Mouse (Mus musculus): Measurements from ENCODE around the gene Fam71a. TPM values are rescaled to one million over a fixed set of nuclear protein-coding genes. Genes with fewer than 3 reads are reported as not detected.

The Fam71a gene
- polyA plus RNA-seq, 1 experiment from 2014 or later = not detected

- H3K9ac ChIP-seq = no peak overlapping the region
- 62% methylated on average over 6 of the region's 6 CpGs for WGBS (ENCODE audit: insufficient replicate concordance)
- no peak overlapping the region for H3K4me3 ChIP-seq
- H3K4me1 ChIP-seq = no peaks in the 10 kb centered on the region
- no peaks in the 10 kb centered on the region for H3K9me3 ChIP-seq (replicated peaks)
- no peak overlapping the region for H3K27ac ChIP-seq
- no peaks in the 10 kb centered on the region for H3K36me3 ChIP-seq
- H3K27me3 ChIP-seq (replicated peaks) = peaks cover 63% of the 10 kb centered on the region
- H3K4me2 ChIP-seq = no peak overlapping the region
- no peak for ATAC-seq
These were observed 27.6 kb upstream of the Fam71a start for GRCm38 (mm10) chr1:191192213-191192612.

- H3K27ac ChIP-seq = no peak overlapping the region
- no peak overlapping the region for H3K9ac ChIP-seq
- no peaks in the 10 kb centered on the region for H3K36me3 ChIP-seq
- H3K9me3 ChIP-seq (replicated peaks) = no peaks in the 10 kb centered on the region
- H3K4me3 ChIP-seq = no peak overlapping the region
- ATAC-seq = no peak
- WGBS (ENCODE audit: insufficient replicate concordance) = 34% methylated on average over 6 of the region's 6 CpGs
- no peak overlapping the region for H3K4me2 ChIP-seq
- H3K27me3 ChIP-seq (replicated peaks) = peaks cover 86% of the 10 kb centered on the region
- H3K4me1 ChIP-seq = peaks cover 19% of the 10 kb centered on the region
These were observed 25.2 kb upstream of the Fam71a start for GRCm38 (mm10) chr1:191189671-191190372.

GRCm38 (mm10) chr1:191186386-191186770, 21.8 kb upstream of the Fam71a start:
- Histone ChIP-seq H3K4me1 (peaks cover 40% of the 10 kb centered on the region), H3K9ac (no peak overlapping the region), H3K9me3 (replicated peaks) (no peaks in the 10 kb centered on the region), H3K4me3 (no peak overlapping the region), H3K36me3 (no peaks in the 10 kb centered on the region), H3K27ac (no peak overlapping the region), H3K4me2 (peak overlapping the region; percentile 81; the same call in 1 of the 2 replicates), H3K27me3 (replicated peaks) (peaks cover 100% of the 10 kb centered on the region)
- ATAC-seq = no peak
- 5% methylated on average over 7 of the region's 7 CpGs for WGBS (ENCODE audit: insufficient replicate concordance)

- H3K9me3 ChIP-seq (replicated peaks) = no peaks in the 10 kb centered on the region
- peaks cover 100% of the 10 kb centered on the region for H3K27me3 ChIP-seq (replicated peaks)
- WGBS (ENCODE audit: insufficient replicate concordance) = under 1% methylated on average over 16 of the region's 16 CpGs
- ATAC-seq = no peak
- H3K4me3 ChIP-seq = peak overlapping the region; percentile 30; the same call in 1 of the 2 replicates
- H3K27ac ChIP-seq = no peak overlapping the region
- H3K9ac ChIP-seq = no peak overlapping the region
- H3K36me3 ChIP-seq = no peaks in the 10 kb centered on the region
- H3K4me2 ChIP-seq = peak overlapping the region; percentile 81
- peaks cover 40% of the 10 kb centered on the region for H3K4me1 ChIP-seq
These were observed 21.3 kb upstream of the Fam71a start for GRCm38 (mm10) chr1:191185761-191186385.

GRCm38 (mm10) chr1:191184841-191185251, 20.2 kb upstream of the Fam71a start:
- Histone ChIP-seq H3K27ac (no peak overlapping the region), H3K4me1 (peaks cover 40% of the 10 kb centered on the region), H3K4me2 (peak overlapping the region; percentile 81), H3K36me3 (no peaks in the 10 kb centered on the region), H3K9me3 (replicated peaks) (no peaks in the 10 kb centered on the region), H3K9ac (no peak overlapping the region), H3K27me3 (replicated peaks) (peaks cover 100% of the 10 kb centered on the region), H3K4me3 (peak overlapping the region; percentile 30)
- WGBS (ENCODE audit: insufficient replicate concordance) = under 1% methylated on average over 22 of the region's 22 CpGs
- ATAC-seq = no peak

- Histone ChIP-seq H3K36me3 (no peaks in the 10 kb centered on the region), H3K27me3 (replicated peaks) (peaks cover 100% of the 10 kb centered on the region), H3K4me3 (peak overlapping the region; percentile 53), H3K4me1 (peaks cover 46% of the 10 kb centered on the region), H3K4me2 (peak overlapping the region; percentile 81), H3K9ac (no peak overlapping the region), H3K9me3 (replicated peaks) (no peaks in the 10 kb centered on the region), H3K27ac (no peak overlapping the region)
- 3% methylated on average over 42 of the region's 42 CpGs for WGBS (ENCODE audit: insufficient replicate concordance)
- ATAC-seq = no peak
These were observed 19.6 kb upstream of the Fam71a start for GRCm38 (mm10) chr1:191184066-191184815.

GRCm38 (mm10) chr1:191183163-191184065, 18.8 kb upstream of the Fam71a start:
- Histone ChIP-seq H3K27ac (0 out of 2 replicates have a peak overlapping the region, but pooled peaks have one; percentile 37), H3K4me2 (peak overlapping the region; percentile 81), H3K27me3 (replicated peaks) (peaks cover 100% of the 10 kb centered on the region), H3K4me3 (peak overlapping the region; percentile 53), H3K9ac (peak overlapping the region; percentile 48), H3K9me3 (replicated peaks) (no peaks in the 10 kb centered on the region), H3K36me3 (no peaks in the 10 kb centered on the region), H3K4me1 (peaks cover 50% of the 10 kb centered on the region)
- WGBS (ENCODE audit: insufficient replicate concordance) = under 1% methylated on average over 66 of the region's 67 CpGs
- peak; percentile 76 for ATAC-seq

GRCm38 (mm10) chr1:191182431-191183162, 18.0 kb upstream of the Fam71a start:
- 0 out of 2 replicates have a peak overlapping the region, but pooled peaks have one; percentile 37 for H3K27ac ChIP-seq

GRCm38 (mm10) chr1:191181469-191182259, 17.0 kb upstream of the Fam71a start:
- 30% methylated on average over 12 of the region's 12 CpGs for WGBS (ENCODE audit: insufficient replicate concordance)
- Histone ChIP-seq H3K4me3 (peak overlapping the region; percentile 53), H3K27me3 (replicated peaks) (peaks cover 99% of the 10 kb centered on the region), H3K36me3 (no peaks in the 10 kb centered on the region), H3K4me1 (peaks cover 48% of the 10 kb centered on the region), H3K4me2 (peak overlapping the region; percentile 81), H3K9ac (no peak overlapping the region; the same call in 1 of the 2 replicates), H3K9me3 (replicated peaks) (no peaks in the 10 kb centered on the region), H3K27ac (no peak overlapping the region)
- no peak for ATAC-seq

More at GRCm38 (mm10) chr1:191182431-191183162, 18.0 kb upstream of the Fam71a start:
- ATAC-seq = 0 out of 2 replicates have a peak, but pooled peaks have one; percentile 16
- peaks cover 100% of the 10 kb centered on the region for H3K27me3 ChIP-seq (replicated peaks)
- peak overlapping the region; percentile 48 for H3K9ac ChIP-seq
- no peaks in the 10 kb centered on the region for H3K9me3 ChIP-seq (replicated peaks)
- H3K4me2 ChIP-seq = peak overlapping the region; percentile 81
- under 1% methylated on average over 61 of the region's 61 CpGs for WGBS (ENCODE audit: insufficient replicate concordance)
- H3K4me3 ChIP-seq = peak overlapping the region; percentile 53
- H3K36me3 ChIP-seq = no peaks in the 10 kb centered on the region
- peaks cover 50% of the 10 kb centered on the region for H3K4me1 ChIP-seq

- H3K4me2 ChIP-seq = no peak overlapping the region
- H3K36me3 ChIP-seq = no peaks in the 10 kb centered on the region
- H3K4me1 ChIP-seq = peaks cover 37% of the 10 kb centered on the region
- H3K4me3 ChIP-seq = no peak overlapping the region
- ATAC-seq = no peak
- 29% methylated on average over 4 of the region's 4 CpGs for WGBS (ENCODE audit: insufficient replicate concordance)
- no peaks in the 10 kb centered on the region for H3K9me3 ChIP-seq (replicated peaks)
- no peak overlapping the region for H3K27ac ChIP-seq
- peaks cover 96% of the 10 kb centered on the region for H3K27me3 ChIP-seq (replicated peaks)
- H3K9ac ChIP-seq = no peak overlapping the region
These were observed 15.8 kb upstream of the Fam71a start for GRCm38 (mm10) chr1:191180397-191180796.

All from liver, embryonic 12.5 days (tissue).